Mouse (Mus musculus) lung, embryonic 15.5 days (tissue): Measurements from ENCODE around the gene Tecr. TPM values are rescaled to one million over a fixed set of nuclear protein-coding genes. Genes with fewer than 3 reads are reported as not detected.
A peak's percentile ranks its signal among the peaks of the same experiment; 100 is the strongest.

ENCODE experiments used
- ATAC-seq: fragments of 200-750 bp; cut with Nextera tagmentation; 2 replicates; pipeline ENCODE4 v1.8.0; 2017; ENCODE audit warnings: moderate number of reproducible peaks, borderline replicate concordance; ENCODE audit not compliant: low FRiP score, low TSS enrichment; ENCODE audit errors: extremely low read depth
- H3K27ac ChIP-seq: fragments of 300-500 bp; sonication (generic); 2 replicates; pipeline ENCODE4 v1.5.1; 2015; ENCODE audit warnings: moderate library complexity, mild to moderate bottlenecking, inconsistent platforms
- H3K27me3 ChIP-seq: fragments of 300-500 bp; sonication (generic); 2 replicates; pipeline ENCODE4 v1.6.1; 2015; ENCODE audit warnings: inconsistent platforms
- H3K36me3 ChIP-seq: fragments of 300-500 bp; sonication (generic); 2 replicates; pipeline ENCODE4 v1.6.1; 2015; ENCODE audit warnings: inconsistent platforms
- H3K4me1 ChIP-seq: fragments of 300-500 bp; sonication (generic); 2 replicates; pipeline ENCODE4 v1.6.1; 2015; ENCODE audit warnings: inconsistent platforms
- H3K4me2 ChIP-seq: fragments of 300-500 bp; sonication (generic); 2 replicates; pipeline ENCODE4 v1.6.1; 2015; ENCODE audit warnings: inconsistent platforms, mild to moderate bottlenecking, moderate library complexity
- H3K4me3 ChIP-seq: fragments of 300-500 bp; sonication (generic); 2 replicates; pipeline ENCODE4 v1.5.1; 2015; ENCODE audit warnings: mild to moderate bottlenecking, inconsistent platforms
- H3K9ac ChIP-seq: fragments of 300-500 bp; sonication (generic); 2 replicates; pipeline ENCODE4 v1.6.1; 2015; ENCODE audit warnings: inconsistent platforms
- H3K9me3 ChIP-seq: fragments of 300-500 bp; sonication (generic); 2 replicates; pipeline ENCODE4 v1.6.1; 2016; ENCODE audit warnings: inconsistent platforms
- whole genome bisulfite sequencing: fragments of 180-500 bp; shearing (Covaris S2); methylation state at CpG from one replicate; pipeline ENCODE4 v1.1.7; 2015; 5-methylcytosine and 5-hydroxymethylcytosine counted together
- polyA plus RNA-seq: library from polyadenylated mRNA; unstranded; fragments of >200 nt; fragmentation: Nextera tagmentation; extraction: Ambion mirVana; gene quantifications from 2 replicates; pipeline ENCODE4 v1.2.1, GENCODE M21; 2015

The Tecr gene
- 533 and 536 TPM in 2 replicates for polyA plus RNA-seq

DNA sequence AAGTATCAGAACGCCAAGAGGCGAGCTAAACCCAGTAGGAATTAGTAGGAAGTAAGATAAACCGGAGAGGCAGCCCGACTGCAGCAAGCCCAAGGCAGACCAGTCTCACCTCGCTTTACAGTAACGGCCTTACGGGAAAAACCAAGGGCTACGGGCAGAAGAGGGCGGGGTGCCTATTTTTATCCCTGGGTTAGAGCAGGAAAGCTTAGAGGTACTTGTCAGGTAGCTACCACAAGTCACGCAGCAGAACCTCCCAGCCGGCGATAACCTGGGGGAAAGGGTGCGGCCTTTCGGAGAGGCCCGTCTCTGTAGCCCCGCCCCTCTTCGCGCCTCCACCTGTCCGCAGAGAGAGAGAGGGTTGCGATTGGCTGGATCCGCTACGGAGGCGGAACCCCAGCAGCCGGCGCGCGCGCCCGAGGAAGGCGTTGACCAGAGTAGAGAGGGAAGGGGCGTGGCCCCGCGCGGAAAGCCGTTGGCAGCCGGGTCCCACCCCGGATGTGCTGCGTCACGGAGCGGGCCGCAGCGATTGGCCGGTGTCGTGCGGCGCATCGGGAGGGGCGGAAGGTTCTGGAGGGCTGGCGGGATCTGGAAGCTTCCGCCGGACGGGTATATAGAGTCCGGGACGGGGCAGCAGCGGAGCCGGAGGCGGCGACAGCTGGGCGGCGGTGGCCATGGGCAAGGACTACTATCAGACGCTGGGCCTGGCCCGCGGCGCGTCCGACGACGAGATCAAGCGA, at the start of gene Tecr, which contains the start of gene Dnajb1:
Gene Tecr, minus strand, starts transcription at position 311 of the 737 bp plus-strand sequence.
Gene Dnajb1, plus strand, starts transcription at position 533 of the 737 bp plus-strand sequence.
- under 1% methylated on average over 69 of the region's 69 CpGs for WGBS
- Histone ChIP-seq H3K4me2 (peak within 1 kb of the TSS; percentile 57), H3K9ac (peak within 1 kb of the TSS; percentile 94), H3K4me3 (peak within 1 kb of the TSS; percentile 89), H3K27me3 (no peaks in the 10 kb centered on the region), H3K4me1 (peaks cover 16% of the 10 kb centered on the region), H3K9me3 (no peaks in the 10 kb centered on the region), H3K36me3 (peaks cover 31% of the 10 kb centered on the region), H3K27ac (peak within 1 kb of the TSS; percentile 99)
- peak; percentile 98 for ATAC-seq

DNA sequence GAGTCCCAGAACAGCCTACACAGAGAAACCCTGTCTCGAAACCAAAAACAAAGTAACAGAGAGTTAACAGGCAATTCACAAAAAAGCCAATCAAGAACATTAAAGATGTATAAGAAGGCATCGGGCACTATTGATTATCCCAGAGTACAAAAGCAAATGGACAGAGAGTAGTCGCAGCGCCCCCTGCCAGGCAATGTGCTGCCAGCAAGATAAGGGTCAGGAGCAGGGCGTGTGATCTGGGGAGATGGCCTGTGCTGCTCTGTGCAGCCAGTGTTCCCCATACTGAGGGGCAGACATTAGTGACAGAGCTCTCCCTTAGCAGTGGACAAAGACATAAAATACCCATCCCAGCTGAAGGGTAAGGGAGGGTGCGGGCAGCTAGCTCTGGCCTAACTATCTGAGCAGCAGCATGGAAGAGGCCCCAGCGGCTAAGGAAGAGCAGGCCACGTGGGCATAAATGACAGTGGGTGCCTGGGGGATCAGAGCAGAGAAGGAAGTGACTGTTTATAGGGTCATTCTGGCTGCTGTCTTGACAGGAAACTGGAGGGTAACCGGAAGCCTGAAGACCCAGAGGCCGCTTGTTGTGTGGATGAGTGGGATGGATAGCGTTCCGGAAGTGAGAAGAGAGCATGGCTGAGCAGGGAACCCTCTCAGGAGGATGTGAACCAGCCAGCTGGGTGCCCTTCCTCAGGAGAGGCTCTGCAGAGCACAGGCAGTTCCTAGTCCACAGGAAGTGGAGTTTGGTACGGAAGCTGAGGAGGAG, 48.9 kb upstream of the Tecr start:
- WGBS: 67% methylated on average over 13 of the region's 13 CpGs
- H3K9ac ChIP-seq: no peak overlapping the region
- ATAC-seq: no peak

GRCm38 (mm10) chr8:83656043-83656442, 48.3 kb upstream of the Tecr start:
- 86% methylated on average over 9 of the region's 9 CpGs for WGBS
- no peak overlapping the region for H3K9ac ChIP-seq
- 0 out of 2 replicates have a peak, but pooled peaks cover 11% of the 10 kb centered on the region for H3K36me3 ChIP-seq
- no peak for ATAC-seq
- H3K9me3 ChIP-seq: no peaks in the 10 kb centered on the region
- peaks cover 43% of the 10 kb centered on the region for H3K4me1 ChIP-seq
- H3K4me2 ChIP-seq: no peak overlapping the region
- H3K4me3 ChIP-seq: no peak overlapping the region
- no peaks in the 10 kb centered on the region for H3K27me3 ChIP-seq
- H3K27ac ChIP-seq: peak overlapping the region; percentile 72; the same call in 1 of the 2 replicates

More for the DNA sequence above, 48.9 kb upstream of the Tecr start:
- Histone ChIP-seq H3K4me2 (no peak overlapping the region), H3K27ac (peak overlapping the region; percentile 73), H3K4me1 (peaks cover 48% of the 10 kb centered on the region), H3K36me3 (0 out of 2 replicates have a peak, but pooled peaks cover 11% of the 10 kb centered on the region), H3K9me3 (no peaks in the 10 kb centered on the region), H3K4me3 (no peak overlapping the region), H3K27me3 (no peaks in the 10 kb centered on the region)

DNA sequence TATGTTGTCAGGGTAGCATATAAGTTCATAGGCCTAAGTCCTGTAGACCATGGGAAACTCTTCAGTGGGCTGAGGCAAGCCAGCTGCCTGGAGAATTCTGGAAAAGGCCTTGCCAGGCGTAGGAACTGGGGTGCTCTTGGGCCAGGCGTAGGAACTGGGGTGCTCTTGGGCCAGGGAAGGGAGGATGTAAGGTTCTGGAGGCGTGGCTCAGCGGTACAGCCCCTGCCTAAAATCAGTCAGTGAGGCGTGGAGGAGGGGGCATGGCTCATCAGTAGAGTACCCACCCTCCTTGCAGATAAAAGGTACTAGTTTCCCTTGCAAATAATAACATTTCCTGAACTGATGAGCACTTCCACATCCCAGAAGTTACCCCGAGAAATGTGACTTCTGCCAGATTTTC, 47.0 kb upstream of the Tecr start:
- ATAC-seq: no peak
- Histone ChIP-seq H3K27me3 (no peaks in the 10 kb centered on the region), H3K4me1 (peaks cover 30% of the 10 kb centered on the region), H3K9ac (no peak overlapping the region), H3K27ac (no peak overlapping the region), H3K36me3 (0 out of 2 replicates have a peak, but pooled peaks cover 11% of the 10 kb centered on the region), H3K4me2 (no peak overlapping the region), H3K9me3 (no peaks in the 10 kb centered on the region), H3K4me3 (no peak overlapping the region)
- 86% methylated on average over 6 of the region's 6 CpGs for WGBS

GRCm38 (mm10) chr8:83653662-83654017, 45.9 kb upstream of the Tecr start:
- Histone ChIP-seq H3K4me3 (peak overlapping the region; percentile 98), H3K9ac (peak overlapping the region; percentile 95), H3K36me3 (0 out of 2 replicates have a peak, but pooled peaks cover 8% of the 10 kb centered on the region), H3K27me3 (no peaks in the 10 kb centered on the region), H3K4me2 (peak overlapping the region; percentile 90), H3K27ac (peak overlapping the region; percentile 85), H3K9me3 (no peaks in the 10 kb centered on the region), H3K4me1 (peaks cover 30% of the 10 kb centered on the region)
- 21% methylated on average over 10 of the region's 10 CpGs for WGBS
- no peak for ATAC-seq

DNA sequence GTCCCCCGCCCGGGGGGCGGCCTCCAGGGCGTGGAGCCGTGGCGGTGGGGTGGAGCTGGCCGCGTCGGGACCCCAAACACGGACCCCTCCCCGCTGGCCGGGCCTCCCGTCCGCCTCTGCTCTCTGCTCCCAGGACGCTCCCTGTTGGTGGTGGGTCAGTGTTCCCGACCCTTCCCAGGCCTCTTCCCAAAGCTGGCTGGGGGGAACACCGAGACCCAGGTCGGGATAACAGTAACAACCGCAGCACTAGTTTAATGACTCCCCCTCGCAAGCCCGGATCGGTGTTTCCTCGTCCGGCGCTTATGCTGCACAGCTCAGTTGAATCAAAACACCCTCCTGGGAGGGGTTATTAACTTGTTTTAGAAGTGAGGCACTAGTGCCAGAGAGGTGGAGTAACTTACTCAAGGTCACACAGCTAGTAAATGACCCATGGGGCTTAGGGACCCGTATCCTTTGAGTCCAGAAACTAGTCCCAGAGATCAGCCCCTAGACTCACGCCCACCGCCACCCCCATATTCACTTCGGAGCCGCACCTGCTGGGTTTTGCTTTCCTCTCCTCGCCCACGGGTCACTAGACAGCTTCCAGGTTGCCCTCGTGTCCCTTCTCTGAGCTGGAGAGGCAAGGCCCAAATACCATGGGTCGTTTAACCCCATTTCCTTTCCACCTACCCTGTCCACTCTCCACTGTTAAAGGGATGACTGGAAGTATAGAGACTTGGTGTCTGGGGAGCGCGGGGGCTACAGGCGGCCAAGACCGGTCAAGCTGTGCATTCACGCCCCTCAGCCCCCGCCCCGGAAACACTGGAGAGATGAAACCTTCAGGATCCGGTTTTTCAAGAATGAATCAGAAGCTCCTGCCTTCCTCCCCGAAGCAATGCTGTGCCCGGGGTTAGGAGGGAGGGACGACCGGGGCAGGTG, 45.2 kb upstream of the Tecr start:
- Histone ChIP-seq H3K4me3 (peak overlapping the region; percentile 98), H3K9me3 (no peaks in the 10 kb centered on the region), H3K27ac (peak overlapping the region; percentile 85), H3K27me3 (no peaks in the 10 kb centered on the region), H3K4me2 (peak overlapping the region; percentile 90), H3K36me3 (0 out of 2 replicates have a peak, but pooled peaks cover 7% of the 10 kb centered on the region), H3K9ac (peak overlapping the region; percentile 95), H3K4me1 (peaks cover 30% of the 10 kb centered on the region)
- WGBS: under 1% methylated on average over 43 of the region's 46 CpGs
- ATAC-seq: no peak; the same call in 1 of the 2 replicates

DNA sequence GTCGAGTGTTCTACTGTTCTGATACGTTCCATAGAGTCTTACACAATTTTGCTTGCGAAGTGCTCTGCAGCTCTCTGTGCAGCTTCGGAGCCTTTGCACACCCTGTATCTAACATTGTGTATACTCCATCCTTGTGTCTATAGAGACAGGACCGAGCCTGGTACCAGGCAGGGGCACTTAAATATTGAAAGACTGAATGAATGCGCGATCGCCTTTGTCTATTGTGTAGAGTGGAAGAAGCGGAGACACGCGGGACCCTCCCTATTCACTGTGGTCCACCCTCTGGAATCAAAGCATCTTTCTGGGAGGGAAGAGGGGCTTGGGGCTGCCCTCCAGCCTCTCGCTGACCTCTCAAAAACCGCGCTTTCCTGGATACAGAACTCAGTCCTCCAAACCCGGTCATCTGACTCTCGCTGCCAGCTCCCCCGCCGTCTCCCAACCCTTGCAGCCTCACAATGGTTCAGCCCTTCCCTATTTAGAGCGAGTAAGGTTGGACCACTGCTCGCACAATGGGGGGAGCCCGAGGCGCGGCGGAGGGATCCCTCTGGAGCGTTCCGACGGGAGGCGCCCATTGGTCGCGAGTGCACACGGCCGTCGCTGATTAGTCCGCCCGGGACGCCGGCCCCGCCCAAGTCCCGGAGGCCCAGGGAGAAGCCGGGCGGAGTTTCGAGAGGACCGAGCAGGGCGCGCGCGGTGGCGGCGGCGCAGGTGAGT, 44.4 kb upstream of the Tecr start, which contains the start of gene Gipc1:
Gene Gipc1, plus strand, starts transcription at position 648 of the 714 bp plus-strand sequence.
- Histone ChIP-seq H3K4me1 (peaks cover 25% of the 10 kb centered on the region), H3K27ac (peak within 1 kb of the TSS; percentile 88), H3K36me3 (0 out of 2 replicates have a peak, but pooled peaks cover 7% of the 10 kb centered on the region), H3K27me3 (no peaks in the 10 kb centered on the region), H3K9me3 (no peaks in the 10 kb centered on the region), H3K4me3 (peak within 1 kb of the TSS; percentile 98), H3K4me2 (peak within 1 kb of the TSS; percentile 90), H3K9ac (peak within 1 kb of the TSS; percentile 95)
- 4% methylated on average over 34 of the region's 50 CpGs for WGBS
- ATAC-seq: peak; percentile 95

- ATAC-seq: no peak
- WGBS: 88% methylated on average over 6 of the region's 6 CpGs
- H3K9me3 ChIP-seq: no peaks in the 10 kb centered on the region
- H3K4me2 ChIP-seq: no peak overlapping the region
- H3K4me1 ChIP-seq: peaks cover 17% of the 10 kb centered on the region
- H3K9ac ChIP-seq: no peak overlapping the region
- H3K27me3 ChIP-seq: no peaks in the 10 kb centered on the region
- no peak overlapping the region for H3K4me3 ChIP-seq
- no peak overlapping the region for H3K27ac ChIP-seq
- no peaks in the 10 kb centered on the region for H3K36me3 ChIP-seq
Measured at GRCm38 (mm10) chr8:83649699-83650098, 41.9 kb upstream of the Tecr start.

DNA sequence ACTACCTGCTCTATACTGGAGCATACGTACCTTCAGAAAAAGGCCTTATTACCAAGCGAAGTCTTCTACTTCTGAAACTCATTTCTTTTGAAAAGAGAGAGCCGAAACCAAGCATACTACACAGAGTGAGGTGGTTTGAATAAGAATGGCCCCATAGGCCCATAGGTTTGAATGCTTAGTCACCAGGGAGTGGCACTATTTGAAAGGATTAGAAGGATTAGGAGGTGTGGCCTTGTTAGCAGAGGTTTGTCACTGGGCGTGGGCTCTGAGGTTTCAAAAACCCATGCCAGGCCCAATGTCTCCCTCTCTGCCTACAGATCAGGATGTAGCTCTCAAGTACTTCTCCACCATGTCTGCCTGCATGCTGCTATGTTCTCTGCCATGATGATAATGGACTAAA, 40.3 kb upstream of the Tecr start:
- H3K9me3 ChIP-seq: no peaks in the 10 kb centered on the region
- no peak overlapping the region for H3K4me3 ChIP-seq
- peaks cover 4% of the 10 kb centered on the region; the same call in 1 of the 2 replicates for H3K4me1 ChIP-seq
- no peaks in the 10 kb centered on the region for H3K36me3 ChIP-seq
- H3K9ac ChIP-seq: no peak overlapping the region
- 93% methylated on average over 4 of the region's 4 CpGs for WGBS
- no peaks in the 10 kb centered on the region for H3K27me3 ChIP-seq
- no peak overlapping the region for H3K4me2 ChIP-seq
- H3K27ac ChIP-seq: no peak overlapping the region
- no peak for ATAC-seq

DNA sequence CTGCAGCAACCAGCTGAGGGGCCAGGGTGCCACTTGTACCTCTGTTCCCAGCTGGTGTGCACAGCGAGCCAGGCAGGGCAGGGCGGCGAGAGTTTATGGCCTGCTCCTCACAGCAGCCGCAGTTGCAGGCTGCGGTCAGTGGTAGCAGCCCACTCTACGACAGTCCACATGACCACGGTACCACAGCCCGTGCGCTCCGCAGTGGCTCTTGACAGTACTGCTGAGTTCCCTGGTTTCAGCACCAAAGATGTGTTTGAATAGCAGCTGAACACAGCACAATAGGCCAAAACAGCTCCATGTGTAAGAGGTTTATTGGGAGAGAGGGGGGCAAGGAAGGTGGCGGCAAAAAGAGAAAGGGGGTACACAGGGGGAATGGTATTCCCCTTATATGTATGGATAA, 39.7 kb upstream of the Tecr start:
- no peak overlapping the region for H3K4me2 ChIP-seq
- no peaks in the 10 kb centered on the region for H3K27me3 ChIP-seq
- no peak overlapping the region for H3K27ac ChIP-seq
- H3K4me1 ChIP-seq: peaks cover 4% of the 10 kb centered on the region; the same call in 1 of the 2 replicates
- 95% methylated on average over 11 of the region's 11 CpGs for WGBS
- no peak for ATAC-seq
- H3K36me3 ChIP-seq: no peaks in the 10 kb centered on the region
- H3K4me3 ChIP-seq: no peak overlapping the region
- no peak overlapping the region for H3K9ac ChIP-seq
- no peaks in the 10 kb centered on the region for H3K9me3 ChIP-seq
